Mouse (Mus musculus) midbrain, postnatal 0 days (tissue): Measurements from ENCODE around the gene Cap1. TPM values are rescaled to one million over a fixed set of nuclear protein-coding genes. Genes with fewer than 3 reads are reported as not detected.

ENCODE experiments used
- ATAC-seq: fragments of 200-750 bp; cut with Nextera tagmentation; 2 replicates; pipeline ENCODE4 v1.8.0; 2017; ENCODE audit warnings: moderate number of reproducible peaks, mild to moderate bottlenecking, moderate TSS enrichment, moderate library complexity; ENCODE audit not compliant: low FRiP score
- DNase-seq: peaks from one replicate; pipeline ENCODE4 v3.0.0-alpha.2; 2015; ENCODE audit warnings: low spot score
- H3K27ac ChIP-seq: fragments of 300-500 bp; sonication (generic); 2 replicates; pipeline ENCODE4 v1.5.1; 2014; ENCODE audit warnings: low read depth, mild to moderate bottlenecking, low read length, mixed read lengths
- H3K27me3 ChIP-seq: fragments of 300-500 bp; sonication (generic); 2 replicates; pipeline ENCODE4 v1.6.1; 2014; ENCODE audit warnings: low read length, control low read depth, mixed read lengths; ENCODE audit not compliant: insufficient read depth
- H3K36me3 ChIP-seq: fragments of 300-500 bp; sonication (generic); 2 replicates; pipeline ENCODE4 v1.6.1; 2014; ENCODE audit warnings: low read length, control low read depth, mixed read lengths; ENCODE audit not compliant: insufficient read depth
- H3K4me1 ChIP-seq: fragments of 300-500 bp; sonication (generic); 2 replicates; pipeline ENCODE4 v1.6.1; 2014; ENCODE audit warnings: mild to moderate bottlenecking, control low read depth, antibody characterized with exemption, low read length, mixed read lengths; ENCODE audit not compliant: insufficient read depth
- H3K4me2 ChIP-seq: fragments of 300-500 bp; sonication (generic); 2 replicates; pipeline ENCODE4 v1.6.1; 2014; ENCODE audit warnings: low read depth, mild to moderate bottlenecking, low read length, mixed read lengths; ENCODE audit not compliant: poor library complexity, severe bottlenecking
- H3K4me3 ChIP-seq: fragments of 300-500 bp; sonication (generic); 2 replicates; pipeline ENCODE4 v1.5.1; 2014; ENCODE audit warnings: low read depth, mild to moderate bottlenecking, low read length, moderate library complexity
- H3K9ac ChIP-seq: fragments of 300-500 bp; sonication (generic); replicated peaks from 2 replicates; pipeline ENCODE4 v1.6.1; 2014; ENCODE audit warnings: mild to moderate bottlenecking, low read length, moderate library complexity, mixed read lengths; ENCODE audit not compliant: poor library complexity, severe bottlenecking
- H3K9me3 ChIP-seq: fragments of 300-500 bp; sonication (generic); 2 replicates; pipeline ENCODE4 v1.6.1; 2016; ENCODE audit warnings: low read length, control low read depth
- CTCF ChIP-seq: IDR thresholded peaks from 2 replicates; pipeline ENCODE4 v1.5.1; 2016; ENCODE audit warnings: antibody characterized with exemption, mild to moderate bottlenecking
- WGBS: fragments of 180-500 bp; shearing (Covaris S2); extraction: QIAGEN DNeasy Blood & Tissue Kit; methylation state at CpG from one replicate; pipeline ENCODE4 v1.1.7; 2014; 5-methylcytosine and 5-hydroxymethylcytosine counted together
- polyA plus RNA-seq: library from polyadenylated mRNA; unstranded; fragments of >200 nt; fragmentation: Nextera tagmentation; extraction: Ambion mirVana; gene quantifications from 2 replicates; pipeline ENCODE4 v1.2.1, GENCODE M21; 2015
- total RNA-seq: library from RNA; depleted of rRNA; stranded (reverse); fragments of >200 nt; gene quantifications from 2 replicates; pipeline ENCODE4 v1.2.3, GENCODE M21; 2014; rRNA removed

Gene Cap1
- total and polyA plus RNA-seq, 2 experiments from 2014 or later: 58.9 to 157 TPM

DNA sequence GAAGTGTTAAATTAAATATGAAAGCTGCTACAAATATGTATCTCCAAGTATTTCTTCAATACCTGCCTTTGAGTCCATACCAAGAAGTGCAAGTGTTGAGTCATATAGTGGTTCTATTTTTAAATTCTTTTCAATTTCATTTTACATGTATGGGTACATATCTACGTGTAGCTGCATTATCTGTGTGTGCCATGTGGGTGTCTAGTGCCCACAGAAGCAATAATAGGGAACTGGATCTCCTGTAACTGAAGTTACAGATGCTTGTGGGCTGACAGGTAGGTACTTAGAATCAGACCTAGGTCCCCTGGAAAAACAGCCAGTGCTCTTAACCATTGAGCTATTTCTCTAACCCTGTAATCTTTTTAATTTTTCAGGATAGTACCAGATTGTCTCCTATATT is 74.7 kb downstream of the Cap1 start:
- no peak for TF ChIP-seq CTCF
- H3K27me3 ChIP-seq: no peaks in the 10 kb centered on the region
- no peak overlapping the region for H3K27ac ChIP-seq
- no peak overlapping the region for H3K9ac ChIP-seq
- no peaks in the 10 kb centered on the region for H3K9me3 ChIP-seq
- DNase-seq (no peak), ATAC-seq (no peak)
- WGBS: 60% methylated on average over 1 of the region's 1 CpGs
- H3K4me2 ChIP-seq: no peak overlapping the region
- no peaks in the 10 kb centered on the region for H3K4me1 ChIP-seq
- H3K4me3 ChIP-seq: no peak overlapping the region
- no peaks in the 10 kb centered on the region for H3K36me3 ChIP-seq

Other genes with a start within 250 kb of the Cap1 start
- gene 9530002B09Rik, start 196.8 kb downstream of the Cap1 start, total RNA-seq: not detected in 2 replicates
- gene 9530002B09Rik, start 196.8 kb downstream of the Cap1 start, polyA plus RNA-seq: not detected in 2 replicates
- 44.2 and 53.5 TPM in 2 replicates for gene Ppt1, start 49.8 kb downstream of the Cap1 start, total RNA-seq
- 80.2 and 81.3 TPM in 2 replicates for gene Ppt1, start 49.8 kb downstream of the Cap1 start, polyA plus RNA-seq
- gene Mfsd2a, start 75.1 kb upstream of the Cap1 start, total RNA-seq: 47.3 and 57.7 TPM in 2 replicates
- 30.3 and 34.6 TPM in 2 replicates for gene Mfsd2a, start 75.1 kb upstream of the Cap1 start, polyA plus RNA-seq
- gene Mycl, start 109.6 kb upstream of the Cap1 start, total RNA-seq: 75.7 and 77.3 TPM in 2 replicates
- gene Mycl, start 109.6 kb upstream of the Cap1 start, polyA plus RNA-seq: 37.6 and 42.2 TPM in 2 replicates
- gene Trit1, start 130.5 kb upstream of the Cap1 start, total RNA-seq: 16.2 and 19.7 TPM in 2 replicates
- 17.3 and 18.5 TPM in 2 replicates for gene Trit1, start 130.5 kb upstream of the Cap1 start, polyA plus RNA-seq
- 0.42 and 1.5 TPM in 2 replicates for gene Bmp8b, start 219.1 kb upstream of the Cap1 start, total RNA-seq
- gene Bmp8b, start 219.1 kb upstream of the Cap1 start, polyA plus RNA-seq: 0.45 and 0.56 TPM in 2 replicates
- gene Oxct2b, start 230.2 kb upstream of the Cap1 start, total RNA-seq: 0.94 and 2.1 TPM in 2 replicates
- gene Oxct2b, start 230.2 kb upstream of the Cap1 start, polyA plus RNA-seq: 0.58 and 0.91 TPM in 2 replicates